Mouse (Mus musculus): ENCODE measurements around the gene Cacna1c. TPM values are rescaled to one million over a fixed set of nuclear protein-coding genes. Genes with fewer than 3 reads are reported as not detected.

Gene Cacna1c
- polyA plus RNA-seq, 1 experiment from 2014 or later, result 7.3 TPM

- Histone ChIP-seq H3K4me2 (replicated peaks) (no peak overlapping the region), H3K4me3 (no peak overlapping the region), H3K27me3 (no peaks in the 10 kb centered on the region), H3K4me1 (peaks cover 8% of the 10 kb centered on the region; the same call in 1 of the 2 replicates), H3K27ac (no peak overlapping the region), H3K36me3 (no peaks in the 10 kb centered on the region), H3K9me3 (replicated peaks) (no peaks in the 10 kb centered on the region), H3K9ac (no peak overlapping the region)
- ATAC-seq (ENCODE audit: low FRiP score), result no peak
- WGBS, result 87% methylated on average over 7 of the region's 7 CpGs
Measured at GRCm38 (mm10) chr6:119009526-119009925, 186.7 kb downstream of the Cacna1c start.

DNA sequence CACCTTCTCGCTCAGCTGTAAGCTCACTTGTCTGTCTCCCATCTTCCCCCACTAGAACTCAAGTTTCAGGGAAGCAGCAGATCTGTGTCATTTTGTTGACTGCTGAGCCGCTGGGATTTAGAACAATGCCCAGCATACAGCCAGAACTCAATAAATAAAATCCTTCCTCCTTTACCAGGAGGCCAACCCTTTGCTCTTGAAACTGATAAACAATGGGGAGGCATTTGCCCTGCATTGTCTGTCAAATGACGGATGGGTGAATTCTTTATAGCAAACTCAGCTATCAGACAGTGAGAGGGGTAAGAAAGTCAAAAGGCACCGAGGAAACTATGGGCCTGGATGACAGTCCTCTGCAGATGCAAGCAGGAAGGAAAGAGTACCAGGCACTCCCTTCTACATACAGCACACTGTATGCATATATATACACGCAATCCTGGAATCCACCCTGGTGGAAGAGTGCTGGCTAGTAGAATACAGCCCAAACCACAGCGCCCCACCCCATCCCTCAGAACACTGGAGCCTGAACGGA is 187.5 kb downstream of the Cacna1c start:
- Histone ChIP-seq H3K4me3 (no peak overlapping the region), H3K9me3 (replicated peaks) (no peaks in the 10 kb centered on the region), H3K4me1 (peaks cover 8% of the 10 kb centered on the region; the same call in 1 of the 2 replicates), H3K9ac (no peak overlapping the region), H3K36me3 (no peaks in the 10 kb centered on the region), H3K27ac (no peak overlapping the region), H3K27me3 (no peaks in the 10 kb centered on the region), H3K4me2 (replicated peaks) (no peak overlapping the region)
- 49% methylated on average over 7 of the region's 7 CpGs for WGBS
- no peak for ATAC-seq (ENCODE audit: low FRiP score)

DNA sequence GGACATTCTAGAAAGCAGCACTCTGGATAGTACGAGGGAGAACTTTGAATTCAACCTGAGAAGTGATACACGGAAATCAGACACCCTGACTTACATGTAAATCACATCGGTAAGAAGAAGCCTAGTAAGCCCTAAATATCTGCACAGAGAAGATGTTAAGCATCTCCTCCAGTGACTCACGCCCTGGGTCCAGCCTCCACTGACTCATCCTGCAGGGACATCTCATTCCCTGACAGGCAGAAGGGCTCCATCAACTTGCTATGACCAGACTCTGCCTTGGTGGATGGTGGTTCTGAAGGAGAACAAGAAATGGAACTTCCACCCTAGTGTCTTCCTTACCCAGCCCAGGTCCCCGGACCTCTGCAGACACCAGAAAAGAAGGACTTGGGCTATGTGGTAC is 191.6 kb downstream of the Cacna1c start:
- Histone ChIP-seq H3K27ac (no peak overlapping the region), H3K4me2 (replicated peaks) (no peak overlapping the region), H3K4me3 (no peak overlapping the region), H3K9ac (no peak overlapping the region), H3K36me3 (no peaks in the 10 kb centered on the region), H3K27me3 (no peaks in the 10 kb centered on the region), H3K4me1 (peaks cover 10% of the 10 kb centered on the region; the same call in 1 of the 2 replicates), H3K9me3 (replicated peaks) (no peaks in the 10 kb centered on the region)
- ATAC-seq (ENCODE audit: low FRiP score), result no peak
- 92% methylated on average over 5 of the region's 5 CpGs for WGBS

- 49% methylated on average over 2 of the region's 2 CpGs for WGBS
- ATAC-seq (ENCODE audit: low FRiP score), result no peak
Measured at GRCm38 (mm10) chr6:119001442-119001841, 194.8 kb downstream of the Cacna1c start.

DNA sequence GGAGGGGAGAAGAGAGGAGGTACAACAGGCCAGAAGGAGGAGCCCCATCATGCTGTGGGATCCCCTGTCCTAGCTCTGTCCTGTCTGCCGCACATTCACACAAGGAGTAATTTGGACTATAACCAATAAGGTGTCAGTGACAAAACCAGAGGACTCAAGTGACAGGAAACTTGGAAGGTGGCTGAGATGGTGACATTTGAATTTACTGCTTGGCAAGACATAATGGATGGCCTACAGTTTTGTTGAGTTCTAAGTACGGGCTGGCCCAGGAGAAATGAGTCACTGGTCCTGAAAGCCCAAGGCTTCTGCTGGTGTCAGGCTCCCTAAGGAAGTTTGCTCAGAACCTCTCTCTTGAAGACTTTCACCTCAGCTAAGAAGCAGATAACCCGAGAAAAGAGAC is 196.0 kb downstream of the Cacna1c start:
- no peaks in the 10 kb centered on the region for H3K36me3 ChIP-seq
- 0 out of 2 replicates have a peak, but pooled peaks cover 2% of the 10 kb centered on the region for H3K4me1 ChIP-seq
- H3K9ac ChIP-seq, result no peak overlapping the region
- H3K27me3 ChIP-seq, result no peaks in the 10 kb centered on the region
- no peak overlapping the region for H3K4me3 ChIP-seq
- no peak for ATAC-seq (ENCODE audit: low FRiP score)
- 85% methylated on average over 3 of the region's 3 CpGs for WGBS
- H3K4me2 ChIP-seq (replicated peaks), result no peak overlapping the region
- H3K27ac ChIP-seq, result no peak overlapping the region
- no peaks in the 10 kb centered on the region for H3K9me3 ChIP-seq (replicated peaks)

More at GRCm38 (mm10) chr6:119001442-119001841, 194.8 kb downstream of the Cacna1c start:
- no peak overlapping the region for H3K4me3 ChIP-seq
- no peak overlapping the region for H3K4me2 ChIP-seq (replicated peaks)
- H3K9me3 ChIP-seq (replicated peaks), result no peaks in the 10 kb centered on the region
- H3K36me3 ChIP-seq, result no peaks in the 10 kb centered on the region
- H3K4me1 ChIP-seq, result 0 out of 2 replicates have a peak, but pooled peaks cover 2% of the 10 kb centered on the region
- H3K9ac ChIP-seq, result no peak overlapping the region
- no peaks in the 10 kb centered on the region for H3K27me3 ChIP-seq
- no peak overlapping the region for H3K27ac ChIP-seq

DNA sequence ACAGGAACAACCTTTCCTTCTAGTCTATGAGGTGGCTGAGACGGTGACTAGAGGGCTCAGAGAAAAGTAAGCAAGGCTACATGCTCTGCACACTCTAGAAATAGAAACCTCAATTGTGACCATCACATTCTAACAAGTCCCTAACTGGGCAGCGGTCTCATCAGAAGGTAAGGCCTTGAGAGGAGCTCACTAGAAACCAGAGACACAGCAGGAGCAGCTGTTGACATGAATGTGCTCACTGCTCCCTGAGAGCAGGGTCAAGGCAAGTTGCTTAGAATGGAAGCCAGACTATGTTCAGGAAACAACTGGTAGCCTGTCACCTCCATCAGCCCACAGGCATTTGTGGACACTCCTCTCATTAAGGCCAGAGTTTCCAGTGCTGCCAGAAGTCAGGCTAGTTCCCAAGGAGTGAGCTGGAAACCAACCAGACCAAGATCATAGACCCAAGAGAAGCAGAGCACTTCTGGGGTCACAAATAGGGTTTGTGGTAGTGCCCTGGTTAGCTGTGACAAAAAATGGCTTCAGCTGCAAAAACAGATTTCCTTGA is 196.8 kb downstream of the Cacna1c start:
- WGBS, result 90% methylated on average over 2 of the region's 2 CpGs
- Histone ChIP-seq H3K4me3 (no peak overlapping the region), H3K4me2 (replicated peaks) (no peak overlapping the region), H3K36me3 (no peaks in the 10 kb centered on the region), H3K4me1 (0 out of 2 replicates have a peak, but pooled peaks cover 2% of the 10 kb centered on the region), H3K27me3 (no peaks in the 10 kb centered on the region), H3K9me3 (replicated peaks) (no peaks in the 10 kb centered on the region), H3K9ac (no peak overlapping the region), H3K27ac (no peak overlapping the region)
- ATAC-seq (ENCODE audit: low FRiP score), result no peak

GRCm38 (mm10) chr6:118997397-118997796 is 198.8 kb downstream of the Cacna1c start:
- no peak overlapping the region for H3K4me3 ChIP-seq
- no peak overlapping the region for H3K9ac ChIP-seq
- H3K4me2 ChIP-seq (replicated peaks), result no peak overlapping the region
- no peaks in the 10 kb centered on the region for H3K27me3 ChIP-seq
- 94% methylated on average over 4 of the region's 4 CpGs for WGBS
- H3K9me3 ChIP-seq (replicated peaks), result no peaks in the 10 kb centered on the region
- 0 out of 2 replicates have a peak, but pooled peaks cover 2% of the 10 kb centered on the region for H3K4me1 ChIP-seq
- H3K27ac ChIP-seq, result no peak overlapping the region
- no peaks in the 10 kb centered on the region for H3K36me3 ChIP-seq
- no peak for ATAC-seq (ENCODE audit: low FRiP score)

- H3K27ac ChIP-seq, result no peak overlapping the region
- 93% methylated on average over 9 of the region's 9 CpGs for WGBS
- ATAC-seq (ENCODE audit: low FRiP score), result no peak
- no peak overlapping the region for H3K4me2 ChIP-seq (replicated peaks)
- no peaks in the 10 kb centered on the region for H3K36me3 ChIP-seq
- H3K27me3 ChIP-seq, result no peaks in the 10 kb centered on the region
- H3K9me3 ChIP-seq (replicated peaks), result no peaks in the 10 kb centered on the region
- no peak overlapping the region for H3K4me3 ChIP-seq
- H3K4me1 ChIP-seq, result peaks cover 9% of the 10 kb centered on the region; the same call in 1 of the 2 replicates
- H3K9ac ChIP-seq, result no peak overlapping the region
Measured at GRCm38 (mm10) chr6:118994272-118995061, 201.8 kb downstream of the Cacna1c start.

GRCm38 (mm10) chr6:118992391-118992790 is 203.8 kb downstream of the Cacna1c start:
- no peak overlapping the region for H3K27ac ChIP-seq
- no peaks in the 10 kb centered on the region for H3K27me3 ChIP-seq
- H3K9ac ChIP-seq, result no peak overlapping the region
- peaks cover 9% of the 10 kb centered on the region; the same call in 1 of the 2 replicates for H3K4me1 ChIP-seq
- no peak overlapping the region for H3K4me2 ChIP-seq (replicated peaks)
- H3K36me3 ChIP-seq, result no peaks in the 10 kb centered on the region
- no peak for ATAC-seq (ENCODE audit: low FRiP score)
- no peaks in the 10 kb centered on the region for H3K9me3 ChIP-seq (replicated peaks)
- WGBS, result 76% methylated on average over 6 of the region's 6 CpGs
- no peak overlapping the region for H3K4me3 ChIP-seq

DNA sequence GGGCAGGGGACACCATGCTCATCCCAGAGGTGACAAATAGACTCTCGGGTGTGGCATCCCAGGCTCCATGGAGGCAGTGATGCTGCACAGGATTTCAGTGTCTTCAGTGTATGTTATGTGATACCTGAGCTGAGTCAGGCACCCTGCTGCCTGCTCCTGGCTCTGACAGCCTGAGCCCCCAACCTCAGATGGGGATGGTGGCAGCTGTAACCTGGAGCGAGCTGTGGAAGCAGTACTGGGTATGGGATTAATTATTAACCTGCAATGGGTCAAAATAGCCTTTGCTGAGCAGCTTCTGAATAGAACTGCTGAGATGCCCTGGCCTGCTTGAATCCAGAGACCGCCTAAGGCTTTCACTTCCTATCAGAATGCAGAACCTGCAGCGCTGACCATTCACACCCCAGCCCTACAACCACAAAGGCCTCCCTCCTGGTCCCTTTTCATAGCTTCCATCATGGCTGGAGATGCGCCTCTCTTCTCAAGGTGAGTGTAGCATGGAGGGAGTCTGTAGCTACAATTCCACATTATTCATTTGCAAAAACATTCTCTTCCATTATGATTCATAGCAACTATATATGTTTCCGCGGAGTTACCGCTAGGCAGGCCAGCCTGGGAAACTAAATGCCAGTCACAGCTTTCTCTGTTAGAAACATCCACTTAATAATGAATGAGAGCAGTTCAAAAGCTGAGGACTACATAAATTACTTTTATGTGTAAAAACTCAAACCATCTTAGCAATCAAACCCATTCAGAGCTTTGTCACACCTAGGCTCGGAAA is 206.0 kb downstream of the Cacna1c start:
- Histone ChIP-seq H3K9me3 (replicated peaks) (no peaks in the 10 kb centered on the region), H3K9ac (no peak overlapping the region), H3K4me2 (replicated peaks) (no peak overlapping the region), H3K27ac (0 out of 2 replicates have a peak overlapping the region, but pooled peaks have one; percentile 12), H3K36me3 (no peaks in the 10 kb centered on the region), H3K4me1 (peaks cover 9% of the 10 kb centered on the region; the same call in 1 of the 2 replicates), H3K4me3 (no peak overlapping the region), H3K27me3 (no peaks in the 10 kb centered on the region)
- 69% methylated on average over 9 of the region's 9 CpGs for whole genome bisulfite sequencing
- ATAC-seq (ENCODE audit: low FRiP score), result no peak

GRCm38 (mm10) chr6:118984181-118984901 is 211.9 kb downstream of the Cacna1c start:
- Histone ChIP-seq H3K4me3 (no peak overlapping the region), H3K36me3 (no peaks in the 10 kb centered on the region), H3K27me3 (no peaks in the 10 kb centered on the region), H3K4me1 (peaks cover 12% of the 10 kb centered on the region), H3K9me3 (replicated peaks) (no peaks in the 10 kb centered on the region), H3K4me2 (replicated peaks) (no peak overlapping the region), H3K9ac (no peak overlapping the region), H3K27ac (no peak overlapping the region)
- ATAC-seq (ENCODE audit: low FRiP score), result no peak
- WGBS, result 67% methylated on average over 11 of the region's 11 CpGs
